Mouse (Mus musculus) liver, embryonic 14.5 days (tissue): ENCODE data around the gene Aaed1.

ENCODE experiments used
- CTCF ChIP-seq: IDR thresholded peaks from 2 replicates; pipeline ENCODE4 v1.5.1; 2016; ENCODE audit warnings: antibody characterized with exemption, low read depth, control low read depth
- EP300 ChIP-seq: IDR thresholded peaks from 2 replicates; pipeline ENCODE4 v1.6.1; 2016; ENCODE audit warnings: antibody characterized with exemption, low read depth

GRCm38 (mm10) chr13:64267151-64267550 is 45.4 kb downstream of the Aaed1 start:
- TF ChIP-seq EP300, result no peak
- no peak for TF ChIP-seq CTCF
